Mouse (Mus musculus): ENCODE measurements around the gene Rrp8. TPM values are rescaled to one million over a fixed set of nuclear protein-coding genes. Genes with fewer than 3 reads are reported as not detected.

Gene Rrp8
- polyA plus RNA-seq, 1 experiment from 2014 or later = 19.3 TPM

DNA sequence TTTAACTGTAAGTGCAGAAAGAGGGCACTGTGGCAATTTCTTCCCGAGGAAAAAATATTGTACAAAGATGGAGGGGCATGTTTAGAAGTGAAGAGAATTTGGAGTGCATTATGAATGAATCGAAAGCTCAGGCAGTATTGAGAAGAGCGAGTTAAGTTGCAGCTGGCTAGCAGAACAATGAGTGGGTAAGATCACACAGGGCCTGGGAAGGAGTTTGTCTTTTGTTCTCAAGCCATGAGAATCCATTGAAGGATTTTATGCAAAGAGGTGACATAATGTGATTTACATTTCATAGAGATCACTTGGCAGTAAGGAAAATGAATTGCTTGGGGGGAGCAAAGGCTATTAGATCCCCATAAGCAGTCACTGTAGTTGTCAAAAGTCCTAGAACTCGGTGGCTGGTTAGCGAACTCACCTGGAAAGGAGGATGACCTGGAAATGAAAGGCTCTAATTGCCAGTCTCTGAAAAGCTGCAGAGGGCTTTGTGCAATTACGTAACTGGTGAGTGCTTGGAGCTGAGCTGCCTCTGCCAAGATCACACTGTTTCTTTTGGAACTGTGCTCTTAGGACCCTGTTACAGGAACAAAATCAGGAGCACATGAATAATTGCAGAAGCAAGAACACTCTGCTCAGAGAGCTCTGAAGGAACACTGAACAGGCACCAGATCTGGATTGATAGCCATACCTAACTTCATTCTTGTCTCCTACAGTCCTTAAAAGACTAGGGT, 8.3 kb downstream of the Rrp8 start:
- WGBS = 21% methylated on average over 6 of the region's 6 CpGs
- H3K27ac ChIP-seq (ENCODE audit: low read depth, low read length) = peak overlapping the region; percentile 31; the same call in 1 of the 2 replicates
- H3K27me3 ChIP-seq (replicated peaks; ENCODE audit: control insufficient read depth, insufficient read depth, low read length) = no peaks in the 10 kb centered on the region
- no peak overlapping the region for H3K9ac ChIP-seq (ENCODE audit: low read length)
- ATAC-seq (peak; percentile 68), DNase-seq (ENCODE audit: low spot score) (peak; percentile 69)
- H3K9me3 ChIP-seq (replicated peaks; ENCODE audit: control insufficient read depth, low read length) = no peaks in the 10 kb centered on the region
- H3K4me3 ChIP-seq (ENCODE audit: low read depth, low read length) = no peak overlapping the region
- H3K4me2 ChIP-seq (ENCODE audit: low read length) = no peak overlapping the region
- H3K36me3 ChIP-seq (ENCODE audit: control insufficient read depth, insufficient read depth, low read length) = peaks cover 39% of the 10 kb centered on the region
- H3K4me1 ChIP-seq (ENCODE audit: control insufficient read depth, insufficient read depth, low read length) = no peaks in the 10 kb centered on the region

DNA sequence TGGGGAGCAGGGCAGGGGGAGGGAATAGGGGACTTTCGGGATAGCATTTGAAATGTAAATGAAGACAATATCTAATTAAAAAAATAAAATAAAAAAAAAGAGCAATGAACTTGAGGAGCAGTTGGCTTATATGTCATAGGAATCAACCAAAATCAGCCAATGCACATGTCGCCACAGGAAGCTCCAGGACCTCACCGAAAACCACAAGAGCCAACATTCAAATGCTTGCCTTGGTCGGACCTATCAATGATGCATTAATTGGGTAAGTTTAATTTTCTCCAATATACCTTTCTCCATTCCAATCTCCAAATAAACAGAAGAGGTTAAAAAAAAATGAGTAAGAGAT, 10.2 kb downstream of the Rrp8 start:
- no peaks in the 10 kb centered on the region for H3K9me3 ChIP-seq (replicated peaks; ENCODE audit: control insufficient read depth, low read length)
- H3K27me3 ChIP-seq (replicated peaks; ENCODE audit: control insufficient read depth, insufficient read depth, low read length) = no peaks in the 10 kb centered on the region
- H3K27ac ChIP-seq (ENCODE audit: low read depth, low read length) = no peak overlapping the region
- H3K4me2 ChIP-seq (ENCODE audit: low read length) = no peak overlapping the region
- DNase-seq (ENCODE audit: low spot score) = no peak
- H3K36me3 ChIP-seq (ENCODE audit: control insufficient read depth, insufficient read depth, low read length) = peaks cover 20% of the 10 kb centered on the region
- H3K9ac ChIP-seq (ENCODE audit: low read length) = no peak overlapping the region
- no peak for ATAC-seq
- H3K4me3 ChIP-seq (ENCODE audit: low read depth, low read length) = no peak overlapping the region
- no peaks in the 10 kb centered on the region for H3K4me1 ChIP-seq (ENCODE audit: control insufficient read depth, insufficient read depth, low read length)
- 94% methylated on average over 4 of the region's 4 CpGs for WGBS

DNA sequence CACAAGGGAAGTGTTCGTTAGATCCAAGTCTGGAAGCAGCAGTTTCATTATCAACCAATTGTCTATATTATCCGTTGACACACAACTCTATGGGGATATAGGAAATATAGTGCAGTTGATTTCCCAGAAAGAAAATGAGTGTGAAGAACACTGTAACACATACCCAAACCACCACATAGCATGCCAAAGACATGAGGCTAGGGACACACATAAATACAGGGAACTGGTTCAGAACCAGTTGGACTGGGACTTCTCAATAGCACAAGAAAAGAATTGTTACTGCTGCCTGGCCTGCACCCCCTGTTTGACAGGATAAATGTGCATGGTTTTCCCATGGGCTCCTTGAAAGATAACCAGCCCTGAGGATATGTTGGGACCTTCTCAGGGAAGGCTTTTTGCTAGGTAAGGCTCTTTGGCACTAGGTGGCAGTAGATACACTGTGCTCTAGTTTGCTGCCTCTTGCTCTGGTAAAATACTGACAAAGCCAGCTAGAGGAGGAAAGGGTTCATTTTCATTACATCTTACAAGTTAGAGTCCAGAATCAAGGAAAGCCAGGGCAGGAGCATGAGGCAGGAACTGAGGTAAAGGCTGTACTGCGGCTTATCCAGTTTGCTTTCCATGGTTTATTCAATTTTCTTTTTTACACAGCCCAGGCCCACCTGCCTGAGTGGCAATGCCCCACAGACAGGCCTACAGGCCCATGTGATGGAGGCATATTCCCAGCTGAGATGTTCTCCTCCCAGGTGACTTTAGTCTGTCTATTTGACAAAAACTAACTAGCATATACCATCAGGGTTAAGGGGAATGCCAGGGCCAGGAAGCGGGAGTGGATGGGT, 10.8 kb downstream of the Rrp8 start:
- 84% methylated on average over 4 of the region's 4 CpGs for WGBS
- H3K4me3 ChIP-seq (ENCODE audit: low read depth, low read length) = no peak overlapping the region
- H3K4me2 ChIP-seq (ENCODE audit: low read length) = no peak overlapping the region
- no peak overlapping the region for H3K9ac ChIP-seq (ENCODE audit: low read length)
- no peaks in the 10 kb centered on the region for H3K27me3 ChIP-seq (replicated peaks; ENCODE audit: control insufficient read depth, insufficient read depth, low read length)
- H3K9me3 ChIP-seq (replicated peaks; ENCODE audit: control insufficient read depth, low read length) = no peaks in the 10 kb centered on the region
- H3K27ac ChIP-seq (ENCODE audit: low read depth, low read length) = no peak overlapping the region; the same call in 1 of the 2 replicates
- no peaks in the 10 kb centered on the region for H3K4me1 ChIP-seq (ENCODE audit: control insufficient read depth, insufficient read depth, low read length)
- DNase-seq (ENCODE audit: low spot score) (peak; percentile 89), ATAC-seq (peak; percentile 83)
- peaks cover 17% of the 10 kb centered on the region for H3K36me3 ChIP-seq (ENCODE audit: control insufficient read depth, insufficient read depth, low read length)

GRCm38 (mm10) chr7:105721916-105722315, 15.3 kb downstream of the Rrp8 start:
- Histone ChIP-seq H3K4me1 (ENCODE audit: control insufficient read depth, insufficient read depth, low read length) (no peaks in the 10 kb centered on the region), H3K27me3 (replicated peaks; ENCODE audit: control insufficient read depth, insufficient read depth, low read length) (no peaks in the 10 kb centered on the region), H3K9me3 (replicated peaks; ENCODE audit: control insufficient read depth, low read length) (no peaks in the 10 kb centered on the region), H3K27ac (ENCODE audit: low read depth, low read length) (no peak overlapping the region), H3K4me3 (ENCODE audit: low read depth, low read length) (no peak overlapping the region), H3K9ac (ENCODE audit: low read length) (no peak overlapping the region), H3K4me2 (ENCODE audit: low read length) (no peak overlapping the region), H3K36me3 (ENCODE audit: control insufficient read depth, insufficient read depth, low read length) (no peaks in the 10 kb centered on the region)
- DNase-seq (ENCODE audit: low spot score) (no peak), ATAC-seq (no peak)
- WGBS = 63% methylated on average over 2 of the region's 2 CpGs

GRCm38 (mm10) chr7:105715366-105715765, 21.8 kb downstream of the Rrp8 start:
- DNase-seq (ENCODE audit: low spot score) = no peak
- Histone ChIP-seq H3K9me3 (replicated peaks; ENCODE audit: control insufficient read depth, low read length) (no peaks in the 10 kb centered on the region), H3K4me2 (ENCODE audit: low read length) (no peak overlapping the region), H3K27ac (ENCODE audit: low read depth, low read length) (no peak overlapping the region), H3K4me1 (ENCODE audit: control insufficient read depth, insufficient read depth, low read length) (no peaks in the 10 kb centered on the region), H3K4me3 (ENCODE audit: low read depth, low read length) (no peak overlapping the region), H3K27me3 (replicated peaks; ENCODE audit: control insufficient read depth, insufficient read depth, low read length) (no peaks in the 10 kb centered on the region), H3K36me3 (ENCODE audit: control insufficient read depth, insufficient read depth, low read length) (no peaks in the 10 kb centered on the region), H3K9ac (ENCODE audit: low read length) (no peak overlapping the region)
- ATAC-seq = no peak
- 64% methylated on average over 3 of the region's 3 CpGs for WGBS

DNA sequence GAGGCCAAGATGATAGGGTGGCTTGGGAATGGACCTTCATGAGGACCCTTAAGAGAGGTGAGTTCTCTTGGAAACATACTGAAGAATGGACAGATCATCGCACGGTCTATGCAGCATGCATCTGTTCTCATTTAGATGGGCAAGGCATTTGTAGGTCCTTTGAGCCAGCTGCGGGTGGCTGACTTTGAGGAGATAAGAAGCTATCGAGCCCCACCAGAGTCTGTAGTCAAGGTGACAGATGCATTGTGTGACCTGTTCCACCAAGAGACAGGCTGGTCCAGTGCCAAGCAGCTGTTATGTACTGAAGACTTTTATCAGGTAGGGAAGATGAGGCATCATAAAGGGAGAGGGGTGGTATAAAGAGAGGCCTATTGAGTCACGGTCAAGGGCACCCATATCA, 28.5 kb downstream of the Rrp8 start:
- WGBS = 92% methylated on average over 5 of the region's 5 CpGs

DNA sequence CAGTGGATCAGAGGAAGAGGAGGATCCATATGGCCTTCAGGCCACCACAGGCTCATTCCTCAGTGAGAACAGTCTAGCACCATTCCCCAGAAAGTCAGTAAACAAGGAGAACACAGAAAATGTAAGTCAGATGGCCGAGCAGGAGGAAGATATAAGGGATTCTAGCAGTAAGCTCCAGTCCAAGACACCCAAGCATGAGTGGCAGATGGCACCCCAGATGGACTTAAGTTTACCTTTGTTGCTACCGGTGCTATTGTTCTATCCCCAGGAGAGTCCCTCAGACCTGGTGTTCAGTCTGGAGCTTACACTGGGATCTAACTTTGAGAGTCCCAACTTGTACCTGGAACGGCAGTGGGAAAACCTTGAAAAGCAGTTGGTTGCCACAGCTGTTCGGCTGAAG, 33.4 kb downstream of the Rrp8 start:
- ATAC-seq (no peak), DNase-seq (ENCODE audit: low spot score) (no peak)
- Histone ChIP-seq H3K4me2 (ENCODE audit: low read length) (no peak overlapping the region), H3K4me3 (ENCODE audit: low read depth, low read length) (no peak overlapping the region), H3K36me3 (ENCODE audit: control insufficient read depth, insufficient read depth, low read length) (no peaks in the 10 kb centered on the region), H3K9me3 (replicated peaks; ENCODE audit: control insufficient read depth, low read length) (no peaks in the 10 kb centered on the region), H3K27me3 (replicated peaks; ENCODE audit: control insufficient read depth, insufficient read depth, low read length) (no peaks in the 10 kb centered on the region), H3K9ac (ENCODE audit: low read length) (no peak overlapping the region), H3K4me1 (ENCODE audit: control insufficient read depth, insufficient read depth, low read length) (no peaks in the 10 kb centered on the region), H3K27ac (ENCODE audit: low read depth, low read length) (no peak overlapping the region)
- 89% methylated on average over 4 of the region's 4 CpGs for WGBS

More for the DNA sequence above, 28.5 kb downstream of the Rrp8 start:
- Histone ChIP-seq H3K4me3 (ENCODE audit: low read depth, low read length) (no peak overlapping the region), H3K27me3 (replicated peaks; ENCODE audit: control insufficient read depth, insufficient read depth, low read length) (no peaks in the 10 kb centered on the region), H3K27ac (ENCODE audit: low read depth, low read length) (no peak overlapping the region), H3K4me1 (ENCODE audit: control insufficient read depth, insufficient read depth, low read length) (no peaks in the 10 kb centered on the region), H3K9ac (ENCODE audit: low read length) (no peak overlapping the region), H3K4me2 (ENCODE audit: low read length) (no peak overlapping the region), H3K36me3 (ENCODE audit: control insufficient read depth, insufficient read depth, low read length) (no peaks in the 10 kb centered on the region), H3K9me3 (replicated peaks; ENCODE audit: control insufficient read depth, low read length) (no peaks in the 10 kb centered on the region)
- DNase-seq (ENCODE audit: low spot score) (no peak), ATAC-seq (no peak)

GRCm38 (mm10) chr7:105703184-105703583, 34.0 kb downstream of the Rrp8 start:
- Histone ChIP-seq H3K9me3 (replicated peaks; ENCODE audit: control insufficient read depth, low read length) (no peaks in the 10 kb centered on the region), H3K9ac (ENCODE audit: low read length) (no peak overlapping the region), H3K27ac (ENCODE audit: low read depth, low read length) (no peak overlapping the region), H3K4me2 (ENCODE audit: low read length) (no peak overlapping the region), H3K4me1 (ENCODE audit: control insufficient read depth, insufficient read depth, low read length) (no peaks in the 10 kb centered on the region), H3K27me3 (replicated peaks; ENCODE audit: control insufficient read depth, insufficient read depth, low read length) (no peaks in the 10 kb centered on the region), H3K4me3 (ENCODE audit: low read depth, low read length) (no peak overlapping the region), H3K36me3 (ENCODE audit: control insufficient read depth, insufficient read depth, low read length) (no peaks in the 10 kb centered on the region)
- DNase-seq (ENCODE audit: low spot score) = no peak
- 84% methylated on average over 16 of the region's 16 CpGs for WGBS
- ATAC-seq = no peak

DNA sequence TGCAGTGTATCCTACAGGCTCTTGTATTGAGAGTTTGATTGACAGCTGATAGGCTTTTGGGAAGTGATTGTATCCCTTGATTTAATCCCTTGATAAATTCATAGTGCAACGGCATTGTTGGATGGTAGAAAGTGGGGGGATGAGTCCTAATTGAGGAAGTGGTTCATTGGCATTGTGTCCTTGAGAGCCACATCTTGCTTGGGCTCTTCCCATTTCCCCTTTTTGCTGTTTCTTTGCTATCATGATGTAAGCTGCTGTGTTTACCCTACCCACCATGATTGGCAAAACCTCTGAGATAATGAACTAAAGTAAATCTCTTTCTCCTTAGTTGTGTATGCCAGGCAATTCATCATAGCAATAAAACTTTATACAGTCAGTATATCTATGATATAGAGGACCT, 46.3 kb downstream of the Rrp8 start:
- 79% methylated on average over 1 of the region's 1 CpGs for WGBS
- no peaks in the 10 kb centered on the region for H3K36me3 ChIP-seq (ENCODE audit: control insufficient read depth, insufficient read depth, low read length)
- H3K4me1 ChIP-seq (ENCODE audit: control insufficient read depth, insufficient read depth, low read length) = no peaks in the 10 kb centered on the region
- ATAC-seq = no peak
- no peaks in the 10 kb centered on the region for H3K27me3 ChIP-seq (replicated peaks; ENCODE audit: control insufficient read depth, insufficient read depth, low read length)
- H3K9ac ChIP-seq (ENCODE audit: low read length) = no peak overlapping the region
- no peak for DNase-seq (ENCODE audit: low spot score)
- H3K27ac ChIP-seq (ENCODE audit: low read depth, low read length) = no peak overlapping the region
- no peak overlapping the region for H3K4me3 ChIP-seq (ENCODE audit: low read depth, low read length)
- H3K9me3 ChIP-seq (replicated peaks; ENCODE audit: control insufficient read depth, low read length) = no peaks in the 10 kb centered on the region
- no peak overlapping the region for H3K4me2 ChIP-seq (ENCODE audit: low read length)

Measured in forebrain, embryonic 14.5 days (tissue).